Mouse (Mus musculus) erythroid progenitor cell, adult 5-6 weeks (primary cell): Measurements from ENCODE around the gene Adamts6. TPM values are rescaled to one million over a fixed set of nuclear protein-coding genes. Genes with fewer than 3 reads are reported as not detected.

Experiments used
- ATAC-seq: replicated peaks from 2 replicates; pipeline ENCODE4 v1.8.0; 2016; ENCODE audit warnings: moderate number of reproducible peaks, mild to moderate bottlenecking, moderate TSS enrichment, inconsistent platforms; ENCODE audit not compliant: poor library complexity, low FRiP score, severe bottlenecking
- total RNA-seq, 2 experiments: library from RNA; stranded (forward) in 1 of 2; stranded (reverse) in 1 of 2; fragments of 150-400 nt in 1 of 2; fragments of 186-747, 209-891 nt in 1 of 2; gene quantifications; 2 replicates each; pipeline versions ENCODE4 v1.2.3 to v1.2.4; 2015 to 2017; ENCODE audit warnings: low replicate concordance in 2 of 2

Adamts6 gene
- total RNA-seq, 2 experiments from 2014 or later: 0.61 to 2.9 TPM

- ATAC-seq: no peak
Measured at GRCm38 (mm10) chr13:104453271-104453974, 165.8 kb downstream of the Adamts6 start.

GRCm38 (mm10) chr13:104460287-104460686, 172.7 kb downstream of the Adamts6 start:
- no peak for ATAC-seq

GRCm38 (mm10) chr13:104468061-104468460, 180.4 kb downstream of the Adamts6 start:
- no peak for ATAC-seq

DNA sequence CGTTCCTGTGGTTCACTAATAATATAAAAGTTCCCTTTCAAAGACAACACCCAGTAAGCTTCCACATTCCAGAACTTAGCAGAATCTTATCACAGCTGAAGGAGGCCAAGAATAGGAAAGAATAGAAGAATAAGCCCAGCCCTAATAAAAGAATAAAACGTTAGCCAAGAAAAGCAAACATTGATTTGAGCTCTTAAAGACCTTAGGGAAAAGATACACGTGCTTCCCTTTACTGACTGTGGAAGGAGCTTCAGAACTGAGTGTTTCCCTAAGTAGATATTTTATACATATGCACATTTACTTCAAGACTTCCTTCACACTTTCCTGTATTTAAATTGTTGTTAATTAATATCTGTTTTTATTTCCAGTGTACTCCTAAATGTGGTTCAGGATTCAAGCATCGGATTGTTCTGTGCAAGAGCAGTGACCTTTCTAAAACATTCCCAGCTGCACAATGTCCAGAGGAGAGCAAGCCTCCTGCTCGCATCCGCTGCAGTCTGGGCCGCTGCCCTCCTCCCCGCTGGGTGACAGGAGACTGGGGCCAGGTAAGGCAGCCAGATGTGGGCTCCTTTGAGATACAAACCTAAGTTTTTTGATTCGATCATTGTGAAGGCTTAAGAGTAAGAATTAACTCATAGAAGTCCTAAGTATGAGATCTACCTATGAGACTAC, 188.8 kb downstream of the Adamts6 start:
- no peak for ATAC-seq

DNA sequence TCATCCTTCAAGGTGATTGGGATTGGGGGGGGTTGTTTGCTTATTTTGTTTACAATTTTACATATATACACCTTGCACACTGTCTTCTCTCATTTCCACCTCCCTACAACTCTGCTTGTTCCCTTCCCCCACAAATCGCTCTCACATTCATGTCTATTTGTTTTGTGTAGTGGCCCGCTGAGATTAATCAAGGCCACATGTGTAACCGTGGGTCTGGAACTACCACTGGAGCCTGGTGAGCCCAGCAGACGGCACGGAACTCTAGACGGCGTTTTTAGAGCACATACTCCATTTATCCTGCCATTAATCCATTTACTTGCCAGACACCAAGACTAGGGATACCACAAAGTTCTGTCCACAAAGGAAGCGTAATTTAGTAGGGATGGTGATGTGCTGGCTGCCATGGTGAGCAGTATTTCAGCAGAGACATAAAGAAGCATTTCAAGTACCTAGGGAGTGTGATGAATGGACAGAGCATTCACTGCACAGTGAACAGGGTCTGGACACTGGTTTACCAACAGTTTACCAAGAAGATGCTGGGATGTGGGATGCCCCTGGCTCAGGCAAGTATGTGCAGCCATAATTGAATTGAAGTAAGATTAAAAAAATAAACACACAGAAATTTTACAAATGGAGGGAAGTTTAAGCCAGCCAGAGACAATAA, 194.9 kb downstream of the Adamts6 start:
- ATAC-seq: no peak

GRCm38 (mm10) chr13:104483111-104483722, 195.6 kb downstream of the Adamts6 start:
- no peak for ATAC-seq

DNA sequence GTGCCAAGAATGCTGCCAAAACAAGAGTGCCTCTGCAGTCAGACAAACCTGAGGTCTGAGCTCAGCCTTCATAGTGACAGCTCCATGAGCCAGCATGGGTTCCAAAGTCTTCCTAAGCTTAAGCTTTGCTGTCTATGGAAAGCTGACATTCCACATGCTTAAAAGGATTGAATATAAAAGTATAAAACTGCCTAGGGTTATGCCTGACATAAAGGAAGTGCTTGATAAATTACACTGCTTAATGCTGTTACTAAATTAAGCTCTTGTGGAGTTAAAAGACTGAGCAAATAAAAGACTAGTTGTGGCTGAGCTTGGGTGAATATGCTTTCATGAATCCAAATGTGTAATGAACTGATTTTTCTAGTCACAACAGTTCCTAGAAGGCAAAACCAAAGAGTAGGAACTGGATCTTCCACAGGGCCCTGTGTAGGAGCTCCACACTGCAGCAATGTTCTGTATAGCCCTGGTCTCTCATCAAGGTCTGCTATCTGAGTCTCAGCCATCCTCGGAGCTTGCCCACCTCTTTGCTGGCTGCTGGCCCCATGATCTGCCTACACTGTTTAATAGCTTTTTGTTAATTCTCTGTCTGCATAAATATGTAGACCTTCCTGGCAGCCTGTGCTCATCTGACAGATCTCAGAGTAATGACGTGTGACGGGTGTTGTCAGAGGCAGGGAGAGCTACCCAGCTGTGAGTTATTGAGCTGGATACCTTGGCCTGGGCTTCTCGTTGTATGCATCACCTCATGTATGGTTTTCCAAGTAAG, 203.6 kb downstream of the Adamts6 start:
- ATAC-seq: no peak

DNA sequence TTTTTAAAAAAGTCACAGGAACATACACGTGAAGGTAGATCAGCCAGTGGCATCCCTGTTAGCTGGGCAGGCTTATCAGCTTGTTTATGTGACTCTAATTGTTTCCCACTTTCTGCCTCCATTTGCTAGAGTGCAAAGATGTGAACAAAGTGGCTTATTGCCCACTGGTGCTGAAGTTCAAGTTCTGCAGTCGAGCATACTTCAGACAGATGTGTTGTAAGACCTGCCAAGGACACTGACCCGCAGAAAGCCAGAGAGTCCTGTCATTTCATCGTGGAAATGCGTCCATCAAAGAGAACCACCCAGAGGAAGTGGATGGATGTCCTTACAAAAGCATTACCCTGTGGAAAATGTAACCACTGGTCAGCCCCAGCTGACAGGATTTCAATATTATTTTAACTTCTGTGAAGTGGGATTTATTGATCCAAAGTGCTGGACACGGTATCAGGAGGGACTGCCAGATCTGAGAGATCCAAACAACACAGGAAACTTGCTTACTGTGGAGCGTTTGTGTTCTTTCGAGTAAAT, 205.9 kb downstream of the Adamts6 start:
- no peak for ATAC-seq

DNA sequence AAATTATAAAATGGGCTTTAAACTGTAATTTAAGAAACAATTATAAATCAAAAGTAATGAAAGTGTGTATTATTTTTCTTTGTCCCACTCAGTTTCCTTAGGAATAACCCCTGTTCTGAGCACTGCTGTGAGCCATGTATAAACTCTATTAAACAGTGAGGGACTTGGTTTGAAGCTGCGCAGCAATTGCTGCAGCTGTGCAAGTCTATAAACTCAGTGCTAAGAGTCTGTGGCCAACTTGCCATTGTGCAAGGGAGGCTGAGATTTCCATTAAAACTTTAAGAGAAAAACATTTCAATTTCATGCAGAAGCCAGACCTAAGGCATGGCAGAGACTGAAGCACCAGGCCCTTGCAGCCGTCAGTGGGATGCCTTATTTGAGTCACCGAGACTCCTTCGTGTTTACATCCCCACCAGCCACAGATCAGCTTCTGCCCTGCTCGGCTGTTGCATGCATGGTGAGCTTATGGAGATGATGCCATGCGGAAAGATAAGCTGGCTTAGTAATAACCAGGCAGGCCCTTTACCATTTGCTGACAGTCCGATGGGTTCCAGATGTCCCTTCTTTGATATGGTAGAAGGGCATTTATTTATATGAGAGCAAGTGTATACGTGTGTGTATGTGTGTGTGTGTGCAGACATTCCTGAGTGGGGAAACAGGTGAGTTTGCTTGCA, 206.7 kb downstream of the Adamts6 start:
- no peak for ATAC-seq

DNA sequence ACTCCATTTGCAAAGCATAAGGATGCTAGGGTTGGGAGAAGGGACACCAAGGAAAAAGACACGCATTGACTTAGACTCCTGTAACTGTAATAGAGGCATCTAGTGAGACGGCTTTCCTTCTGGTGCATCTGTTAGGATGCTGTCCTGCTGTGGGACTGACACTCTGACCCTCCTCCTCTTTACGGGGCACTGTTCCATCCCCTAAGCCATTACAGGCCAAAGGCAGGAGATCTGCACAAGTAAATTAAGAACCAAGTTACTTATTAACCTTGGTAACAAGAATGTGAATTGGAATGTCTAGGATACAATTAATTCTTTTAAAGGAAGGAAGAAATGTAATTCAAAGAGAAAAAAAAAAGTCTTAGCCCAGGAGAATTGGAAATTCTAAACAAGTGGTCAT, 210.0 kb downstream of the Adamts6 start:
- no peak for ATAC-seq

- ATAC-seq: no peak
Measured at GRCm38 (mm10) chr13:104498669-104499068, 211.0 kb downstream of the Adamts6 start.

- no peak for ATAC-seq
Measured at GRCm38 (mm10) chr13:104499116-104500040, 211.7 kb downstream of the Adamts6 start.

- ATAC-seq: no peak
Measured at GRCm38 (mm10) chr13:104502406-104502805, 214.8 kb downstream of the Adamts6 start.

DNA sequence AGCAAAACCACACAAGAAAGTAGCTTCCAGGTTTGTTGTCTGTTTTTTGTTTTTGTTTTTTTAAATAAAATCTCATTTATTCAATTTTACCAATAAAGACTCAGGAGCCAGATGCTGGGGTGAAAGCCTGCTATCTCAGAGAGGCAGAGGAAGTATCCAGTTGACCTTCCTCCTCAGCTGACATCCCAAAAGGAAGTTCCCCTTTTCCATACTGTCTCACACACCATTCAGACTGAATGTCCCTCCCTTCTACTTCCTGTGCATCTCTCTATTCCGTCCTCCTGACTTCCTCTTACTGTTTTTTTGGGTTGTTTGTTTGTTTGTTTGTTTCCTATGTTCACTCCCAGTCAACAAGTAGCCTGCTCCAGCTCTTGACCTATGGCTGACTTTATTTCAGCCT, 216.4 kb downstream of the Adamts6 start:
- no peak for ATAC-seq

DNA sequence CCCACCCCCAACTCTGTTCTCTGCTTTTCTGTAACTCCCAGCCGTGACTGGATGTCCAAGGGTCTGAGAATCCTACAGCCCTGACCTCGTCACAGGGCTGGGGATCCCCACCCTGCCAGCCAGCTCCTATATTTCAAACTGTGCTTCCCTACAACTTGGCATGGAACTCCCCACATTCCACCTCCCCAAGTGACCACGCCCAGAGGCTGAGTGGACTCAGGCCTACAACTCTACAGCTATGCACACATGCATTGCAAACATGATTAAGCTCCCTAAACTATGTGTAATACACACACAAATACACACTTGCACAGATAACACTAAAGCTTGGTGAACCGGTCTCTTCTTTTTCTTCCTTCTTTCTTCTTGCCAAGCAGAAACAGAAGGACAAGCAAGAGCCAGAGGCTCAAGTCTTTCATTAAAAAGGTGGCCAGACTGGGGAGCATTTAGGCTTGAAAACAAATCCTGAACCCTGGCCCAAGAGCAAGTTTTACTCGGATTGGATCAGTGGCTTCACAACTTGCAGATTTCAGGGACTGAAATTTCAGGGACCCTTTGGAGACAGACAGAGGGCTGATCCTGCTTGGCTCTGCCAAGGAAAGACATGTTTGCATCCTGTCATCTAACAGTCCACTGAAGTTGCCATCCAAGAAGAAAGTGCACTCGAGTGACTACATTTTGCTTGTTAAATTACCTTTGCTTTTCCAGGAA, 218.7 kb downstream of the Adamts6 start:
- ATAC-seq: no peak

DNA sequence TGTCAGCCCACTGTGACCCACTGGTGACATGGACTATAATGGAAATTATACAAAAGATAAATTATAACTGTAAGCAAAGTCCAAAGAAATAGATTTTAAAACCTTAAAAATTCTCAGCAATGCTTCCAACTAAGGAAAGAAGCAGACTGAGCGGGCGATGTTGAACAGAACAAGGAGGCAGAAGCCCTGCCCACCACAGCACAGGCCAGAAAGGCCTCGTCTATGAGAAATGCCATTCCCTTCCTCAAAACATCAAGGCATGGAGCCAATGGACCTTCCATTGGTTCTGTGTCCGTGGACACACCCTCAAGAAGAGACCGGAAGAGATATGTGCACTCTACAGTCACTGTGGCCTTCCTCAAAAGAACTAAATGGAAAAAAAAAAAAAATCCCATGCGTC, 220.0 kb downstream of the Adamts6 start:
- ATAC-seq: no peak
